Mouse (Mus musculus) midbrain, postnatal 0 days (tissue): ENCODE results near the gene Cd72. TPM values are rescaled to one million over a fixed set of nuclear protein-coding genes. Genes with fewer than 3 reads are reported as not detected.
"Not testable (repeated sequence)": the region's sequence is repeated elsewhere in the genome, so short reads cannot be mapped to it uniquely, and the experiment has no call there.

ENCODE experiments used
- ATAC-seq: fragments of 200-750 bp; cut with Nextera tagmentation; 2 replicates; pipeline ENCODE4 v1.8.0; 2017; ENCODE audit warnings: moderate number of reproducible peaks, mild to moderate bottlenecking, moderate TSS enrichment, moderate library complexity; ENCODE audit not compliant: low FRiP score
- DNase-seq: peaks from one replicate; pipeline ENCODE4 v3.0.0-alpha.2; 2015; ENCODE audit warnings: low spot score
- H3K27ac ChIP-seq: fragments of 300-500 bp; sonication (generic); 2 replicates; pipeline ENCODE4 v1.5.1; 2014; ENCODE audit warnings: low read depth, mild to moderate bottlenecking, low read length, mixed read lengths
- H3K27me3 ChIP-seq: fragments of 300-500 bp; sonication (generic); 2 replicates; pipeline ENCODE4 v1.6.1; 2014; ENCODE audit warnings: low read length, control low read depth, mixed read lengths; ENCODE audit not compliant: insufficient read depth
- H3K36me3 ChIP-seq: fragments of 300-500 bp; sonication (generic); 2 replicates; pipeline ENCODE4 v1.6.1; 2014; ENCODE audit warnings: low read length, control low read depth, mixed read lengths; ENCODE audit not compliant: insufficient read depth
- H3K4me1 ChIP-seq: fragments of 300-500 bp; sonication (generic); 2 replicates; pipeline ENCODE4 v1.6.1; 2014; ENCODE audit warnings: mild to moderate bottlenecking, control low read depth, antibody characterized with exemption, low read length, mixed read lengths; ENCODE audit not compliant: insufficient read depth
- H3K4me2 ChIP-seq: fragments of 300-500 bp; sonication (generic); 2 replicates; pipeline ENCODE4 v1.6.1; 2014; ENCODE audit warnings: low read depth, mild to moderate bottlenecking, low read length, mixed read lengths; ENCODE audit not compliant: poor library complexity, severe bottlenecking
- H3K4me3 ChIP-seq: fragments of 300-500 bp; sonication (generic); 2 replicates; pipeline ENCODE4 v1.5.1; 2014; ENCODE audit warnings: low read depth, mild to moderate bottlenecking, low read length, moderate library complexity
- H3K9ac ChIP-seq: fragments of 300-500 bp; sonication (generic); replicated peaks from 2 replicates; pipeline ENCODE4 v1.6.1; 2014; ENCODE audit warnings: mild to moderate bottlenecking, low read length, moderate library complexity, mixed read lengths; ENCODE audit not compliant: poor library complexity, severe bottlenecking
- H3K9me3 ChIP-seq: fragments of 300-500 bp; sonication (generic); 2 replicates; pipeline ENCODE4 v1.6.1; 2016; ENCODE audit warnings: low read length, control low read depth
- CTCF ChIP-seq: IDR thresholded peaks from 2 replicates; pipeline ENCODE4 v1.5.1; 2016; ENCODE audit warnings: antibody characterized with exemption, mild to moderate bottlenecking
- WGBS: fragments of 180-500 bp; shearing (Covaris S2); extraction: QIAGEN DNeasy Blood & Tissue Kit; methylation state at CpG from one replicate; pipeline ENCODE4 v1.1.7; 2014; 5-methylcytosine and 5-hydroxymethylcytosine counted together
- polyA plus RNA-seq: library from polyadenylated mRNA; unstranded; fragments of >200 nt; fragmentation: Nextera tagmentation; extraction: Ambion mirVana; gene quantifications from 2 replicates; pipeline ENCODE4 v1.2.1, GENCODE M21; 2015
- total RNA-seq: library from RNA; depleted of rRNA; stranded (reverse); fragments of >200 nt; gene quantifications from 2 replicates; pipeline ENCODE4 v1.2.3, GENCODE M21; 2014

Gene Cd72
- total and polyA plus RNA-seq, 2 experiments from 2014 or later: 5.2 TPM; not detected in 1

GRCm38 (mm10) chr4:43492101-43492820 lies 37.8 kb upstream of the Cd72 start:
- TF ChIP-seq CTCF: no peak
- 35% methylated on average over 12 of the region's 12 CpGs for WGBS
- Histone ChIP-seq H3K27me3 (no peaks in the 10 kb centered on the region), H3K9me3 (no peaks in the 10 kb centered on the region), H3K4me1 (0 out of 2 replicates have a peak, but pooled peaks cover 6% of the 10 kb centered on the region), H3K9ac (0 out of 2 replicates have a peak overlapping the region, but pooled peaks have one; percentile 68), H3K4me3 (peak overlapping the region; percentile 59), H3K27ac (peak overlapping the region; percentile 88), H3K4me2 (peak overlapping the region; percentile 50), H3K36me3 (peaks cover 3% of the 10 kb centered on the region; the same call in 1 of the 2 replicates)
- DNase-seq: no peak
- ATAC-seq: no peak

- Histone ChIP-seq H3K27ac (no peak overlapping the region), H3K9ac (no peak overlapping the region), H3K4me3 (no peak overlapping the region), H3K27me3 (no peaks in the 10 kb centered on the region), H3K4me1 (0 out of 2 replicates have a peak, but pooled peaks cover 6% of the 10 kb centered on the region), H3K36me3 (peaks cover 2% of the 10 kb centered on the region; the same call in 1 of the 2 replicates), H3K4me2 (no peak overlapping the region), H3K9me3 (no peaks in the 10 kb centered on the region)
- no peak for DNase-seq
- TF ChIP-seq CTCF: no peak
- ATAC-seq: no peak
- WGBS: 73% methylated on average over 5 of the region's 5 CpGs
Measured at GRCm38 (mm10) chr4:43490801-43491200, 36.4 kb upstream of the Cd72 start.

- no peak overlapping the region for H3K4me2 ChIP-seq
- H3K36me3 ChIP-seq: no peaks in the 10 kb centered on the region
- H3K27ac ChIP-seq: no peak overlapping the region
- 95% methylated on average over 3 of the region's 3 CpGs for WGBS
- DNase-seq (no peak), ATAC-seq (no peak)
- no peaks in the 10 kb centered on the region for H3K9me3 ChIP-seq
- H3K27me3 ChIP-seq: no peaks in the 10 kb centered on the region
- H3K9ac ChIP-seq: no peak overlapping the region
- no peaks in the 10 kb centered on the region for H3K4me1 ChIP-seq
- no peak overlapping the region for H3K4me3 ChIP-seq
- no peak for TF ChIP-seq CTCF
Measured at GRCm38 (mm10) chr4:43489611-43490010, 35.2 kb upstream of the Cd72 start.

- not testable (repeated sequence) for H3K36me3 ChIP-seq, DNase-seq, ATAC-seq, H3K27me3 ChIP-seq, H3K4me3 ChIP-seq, H3K9ac ChIP-seq, H3K9me3 ChIP-seq, H3K27ac ChIP-seq, H3K4me1 ChIP-seq, H3K4me2 ChIP-seq
- 86% methylated on average over 5 of the region's 5 CpGs for WGBS
- TF ChIP-seq CTCF: peak; percentile 37; the same call in 1 of the 2 replicates
Measured at GRCm38 (mm10) chr4:43485666-43486065, 31.2 kb upstream of the Cd72 start.

- Histone ChIP-seq H3K36me3 (no peaks in the 10 kb centered on the region), H3K27me3 (no peaks in the 10 kb centered on the region), H3K4me2 (no peak within 1 kb of the TSS), H3K27ac (no peak within 1 kb of the TSS), H3K4me3 (no peak within 1 kb of the TSS), H3K9me3 (no peaks in the 10 kb centered on the region), H3K4me1 (no peaks in the 10 kb centered on the region), H3K9ac (no peak within 1 kb of the TSS)
- no peak for ATAC-seq
- TF ChIP-seq CTCF: no peak
- DNase-seq: no peak
- 62% methylated on average over 12 of the region's 12 CpGs for WGBS
Measured at GRCm38 (mm10) chr4:43483535-43484091, 29.2 kb upstream of the Cd72 start, which contains the start of gene Sit1. Gene Sit1, minus strand, starts transcription at chr4:43483734.

- TF ChIP-seq CTCF: no peak
- no peaks in the 10 kb centered on the region for H3K36me3 ChIP-seq
- ATAC-seq: no peak
- no peaks in the 10 kb centered on the region for H3K27me3 ChIP-seq
- no peak overlapping the region for H3K4me3 ChIP-seq
- WGBS: 75% methylated on average over 10 of the region's 10 CpGs
- no peak overlapping the region for H3K27ac ChIP-seq
- no peaks in the 10 kb centered on the region for H3K4me1 ChIP-seq
- no peak overlapping the region for H3K9ac ChIP-seq
- H3K9me3 ChIP-seq: no peaks in the 10 kb centered on the region
- DNase-seq: no peak
- no peak overlapping the region for H3K4me2 ChIP-seq
Measured at GRCm38 (mm10) chr4:43482591-43482990, 28.2 kb upstream of the Cd72 start.
